Mouse (Mus musculus): ENCODE measurements around the gene Disp2.

GRCm38 (mm10) chr2:118730622-118730915 is 49.0 kb upstream of the Disp2 start:
- TF ChIP-seq GATA1 (IDR thresholded peaks at IDR 0.05; ENCODE audit: low read length): no peak
- no peak for TF ChIP-seq TAL1 (IDR thresholded peaks at IDR 0.05; ENCODE audit: low read length)

All from erythroblast, embryonic 14.5 days (primary cell).